Mouse (Mus musculus) B cell, adult (primary cell): ENCODE data around the gene Olfr1385. TPM values are rescaled to one million over a fixed set of nuclear protein-coding genes. Genes with fewer than 3 reads are reported as not detected.

Experiments
- total RNA-seq: library from RNA; stranded (reverse); gene quantifications from 4 replicates; pipeline ENCODE4 v1.2.4, GENCODE M21; 2023; ENCODE audit not compliant: inconsistent age

Olfr1385 gene
- 0.27 TPM in 1 of 4 replicates, not detected in the others for total RNA-seq

DNA sequence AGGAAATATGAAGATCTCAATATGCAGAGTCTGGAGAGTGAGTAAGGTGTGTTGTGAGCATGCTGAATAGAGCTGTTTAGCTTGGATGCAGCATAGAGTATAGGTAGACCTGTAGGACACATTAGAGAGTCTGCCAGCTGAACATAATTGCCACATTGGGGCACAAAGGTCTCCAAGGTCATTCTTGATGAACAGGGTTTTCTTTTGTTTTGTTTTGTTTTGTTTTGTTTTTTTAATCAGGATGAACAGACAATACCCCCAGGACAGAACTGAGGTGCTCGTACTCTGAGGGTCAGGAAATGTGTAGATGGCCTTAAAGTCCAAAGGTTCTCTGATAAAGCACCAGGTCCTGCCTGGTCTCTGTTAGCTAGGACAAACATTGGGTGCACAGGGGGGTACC lies at the start of gene Olfr1385:
Gene Olfr1385, plus strand, starts transcription at position 301 of the 400 bp plus-strand sequence.

GRCm38 (mm10) chr11:49455043-49455442 lies 33.8 kb upstream of the Olfr1385 start, which contains the start of gene Olfr1387:
Gene Olfr1387, plus strand, starts transcription at chr11:49455343.

GRCm38 (mm10) chr11:49464746-49465145 lies 24.1 kb upstream of the Olfr1385 start, which contains the start of gene Olfr1386:
Gene Olfr1386, plus strand, starts transcription at chr11:49465046.

GRCm38 (mm10) chr11:49519348-49519747 lies 30.5 kb downstream of the Olfr1385 start, which contains the start of gene Olfr1383:
Gene Olfr1383, plus strand, starts transcription at chr11:49519648.

DNA sequence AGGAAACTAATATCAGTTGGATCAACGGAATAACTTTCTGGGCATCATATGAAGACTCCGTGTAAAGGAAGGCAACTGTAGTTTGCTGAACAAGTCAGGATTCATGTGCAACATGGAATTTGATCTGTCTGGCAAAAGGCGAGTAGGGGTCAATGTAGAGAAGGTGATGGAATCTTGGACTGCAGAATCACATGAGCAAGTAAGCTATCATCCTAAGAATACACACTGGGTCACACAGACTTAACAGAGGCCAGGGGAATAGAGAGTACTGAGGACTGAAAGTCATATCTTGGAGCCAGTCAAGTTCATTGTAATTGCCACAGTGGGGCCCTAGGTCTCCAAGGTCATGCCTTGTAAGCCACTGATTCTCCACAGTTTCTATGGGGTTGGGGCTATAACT lies 39.1 kb downstream of the Olfr1385 start, which contains the start of gene Olfr1382:
Gene Olfr1382, plus strand, starts transcription at position 301 of the 400 bp plus-strand sequence.

GRCm38 (mm10) chr11:49543149-49543548 lies 54.3 kb downstream of the Olfr1385 start, which contains the start of gene Olfr1381:
Gene Olfr1381, plus strand, starts transcription at chr11:49543449.

Other genes with a start within 250 kb of the Olfr1385 start
- gene Mgat1, start 244.9 kb upstream of the Olfr1385 start, total RNA-seq: 158 to 182 TPM (median 172 TPM) in 4 replicates
- gene Olfr1393, start 210.8 kb upstream of the Olfr1385 start, total RNA-seq: 0.61 to 1.9 TPM (median 1.0 TPM) in 4 replicates
- 0.30 to 0.51 TPM in 2 of 4 replicates, not detected in the others for gene Olfr1392, start 203.8 kb upstream of the Olfr1385 start, total RNA-seq
- not detected in 4 replicates for gene Olfr10, start 184.3 kb upstream of the Olfr1385 start, total RNA-seq
- not detected in 4 replicates for gene Olfr1391, start 166.3 kb upstream of the Olfr1385 start, total RNA-seq
- not detected in 4 replicates for gene Olfr1390, start 153.9 kb upstream of the Olfr1385 start, total RNA-seq
- not detected in 4 replicates for gene Olfr1389, start 66.0 kb upstream of the Olfr1385 start, total RNA-seq
- 0.33 to 0.78 TPM (median 0.70 TPM) in 4 replicates for gene Olfr1388, start 52.4 kb upstream of the Olfr1385 start, total RNA-seq
- not detected in 4 replicates for gene Olfr1387, start 33.7 kb upstream of the Olfr1385 start, total RNA-seq
- not detected in 4 replicates for gene Olfr1386, start 24.0 kb upstream of the Olfr1385 start, total RNA-seq
- not detected in 4 replicates for gene Olfr1384, start 17.7 kb downstream of the Olfr1385 start, total RNA-seq
- not detected in 4 replicates for gene Olfr1383, start 30.6 kb downstream of the Olfr1385 start, total RNA-seq
- gene Olfr1382, start 39.2 kb downstream of the Olfr1385 start, total RNA-seq: not detected in 4 replicates
- gene Olfr1381, start 54.4 kb downstream of the Olfr1385 start, total RNA-seq: not detected in 4 replicates
- not detected in 4 replicates for gene Olfr1380, start 67.8 kb downstream of the Olfr1385 start, total RNA-seq
- not detected in 4 replicates for gene Flt4, start 120.2 kb downstream of the Olfr1385 start, total RNA-seq
- not detected in 4 replicates for gene Scgb3a1, start 174.5 kb downstream of the Olfr1385 start, total RNA-seq
- gene Cnot6, start 223.7 kb downstream of the Olfr1385 start, total RNA-seq: 67.5 to 74.4 TPM (median 73.1 TPM) in 4 replicates